Mouse (Mus musculus) MEL (cell line): Measurements from ENCODE around the gene Zswim4. TPM values are rescaled to one million over a fixed set of nuclear protein-coding genes. Genes with fewer than 3 reads are reported as not detected.

Source experiments
- DNase-seq: peaks from one replicate; pipeline ENCODE4 v3.0.0; 2011; ENCODE audit warnings: low read depth, low spot score
- H3K27ac ChIP-seq: 2 replicates; pipeline ENCODE4 v1.5.1; 2012; ENCODE audit warnings: low read depth, mild to moderate bottlenecking, control low read depth, low read length, moderate library complexity; ENCODE audit not compliant: control insufficient read depth
- H3K27me3 ChIP-seq, 2 experiments: fragments of 150-350 bp in 1 of 2; sonication (generic) in 1 of 2; 2 replicates each; pipeline ENCODE4 v1.6.1; 2012; ENCODE audit warnings: low read length in 2 of 2, mild to moderate bottlenecking in 2 of 2, improper control_type of control experiment in 1 of 2, moderate library complexity in 1 of 2; ENCODE audit not compliant: insufficient read depth in 2 of 2, control insufficient read depth in 1 of 2
- H3K36me3 ChIP-seq, 2 experiments: 2 replicates each; pipeline ENCODE4 v1.6.1; 2012 to 2014; ENCODE audit warnings: low read length in 2 of 2, improper control_type of control experiment in 1 of 2, inconsistent platforms in 1 of 2, mild to moderate bottlenecking in 1 of 2; ENCODE audit not compliant: insufficient read depth in 2 of 2, control insufficient read depth in 1 of 2
- H3K4me1 ChIP-seq, 2 experiments: fragments of 150-350 bp in 1 of 2; sonication (generic) in 1 of 2; 2 replicates each; pipeline ENCODE4 v1.6.1; 2012; ENCODE audit warnings: low read length in 2 of 2, improper control_type of control experiment in 1 of 2, mild to moderate bottlenecking in 1 of 2; ENCODE audit not compliant: insufficient read depth in 2 of 2, control insufficient read depth in 1 of 2
- H3K4me3 ChIP-seq, 2 experiments: fragments of 150-350 bp in 1 of 2; sonication (generic) in 1 of 2; 2 replicates each; pipeline ENCODE4 v1.5.1; 2012; ENCODE audit warnings: low read depth in 2 of 2, low read length in 2 of 2, mild to moderate bottlenecking in 2 of 2, moderate library complexity in 2 of 2, control low read depth in 1 of 2, improper control_type of control experiment in 1 of 2; ENCODE audit not compliant: control insufficient read depth in 1 of 2, insufficient read depth in 1 of 2
- H3K79me2 ChIP-seq: 2 replicates; pipeline ENCODE4 v1.6.1; 2012; ENCODE audit warnings: mild to moderate bottlenecking, low read length, moderate library complexity; ENCODE audit not compliant: control insufficient read depth, poor library complexity, insufficient read depth
- H3K9ac ChIP-seq: 2 replicates; pipeline ENCODE4 v1.6.1; 2012; ENCODE audit warnings: low read depth, mild to moderate bottlenecking, control low read depth, low read length, moderate library complexity; ENCODE audit not compliant: control insufficient read depth, poor library complexity, severe bottlenecking
- H3K9me3 ChIP-seq: fragments of 150-350 bp; sonication (generic); replicated peaks from 2 replicates; pipeline ENCODE4 v1.6.1; 2012; ENCODE audit warnings: mild to moderate bottlenecking, low read length, improper control_type of control experiment, moderate library complexity; ENCODE audit not compliant: insufficient read depth
- CTCF ChIP-seq, 3 experiments: IDR thresholded peaks in 2 of 3; conservative IDR thresholded peaks in 1 of 3; 2 replicates each; pipeline ENCODE4 v1.5.1; 2011 to 2012; ENCODE audit warnings: low read length in 3 of 3, low read depth in 2 of 3, mild to moderate bottlenecking in 2 of 3, improper control_type of control experiment in 1 of 3, inconsistent platforms in 1 of 3, mixed read lengths in 1 of 3, moderate library complexity in 1 of 3; ENCODE audit not compliant: control insufficient read depth in 1 of 3, insufficient read depth in 1 of 3, poor library complexity in 1 of 3, severe bottlenecking in 1 of 3
- EP300 ChIP-seq, 2 experiments: IDR thresholded peaks; 2 replicates each; pipeline ENCODE4 v1.6.1; 2011; ENCODE audit warnings: improper control_type of control experiment in 2 of 2, low read length in 2 of 2, low read depth in 1 of 2, mild to moderate bottlenecking in 1 of 2
- ETS1 ChIP-seq: IDR thresholded peaks from 2 replicates; pipeline ENCODE4 v1.6.1; 2012; ENCODE audit warnings: low read depth, mild to moderate bottlenecking, inconsistent platforms, low read length, improper control_type of control experiment, moderate library complexity
- GABPA ChIP-seq: IDR thresholded peaks from 2 replicates; pipeline ENCODE4 v1.6.1; 2012; ENCODE audit warnings: low read depth, mild to moderate bottlenecking, inconsistent platforms, low read length, improper control_type of control experiment, moderate library complexity
- GATA1 ChIP-seq: IDR thresholded peaks from 2 replicates; pipeline ENCODE4 v1.6.1; 2011; ENCODE audit warnings: low read depth, low read length, improper control_type of control experiment
- JUND ChIP-seq: IDR thresholded peaks from 2 replicates; pipeline ENCODE4 v1.6.1; 2011; ENCODE audit warnings: low read depth, mild to moderate bottlenecking, improper control_type of control experiment, low read length
- KAT2A ChIP-seq: conservative IDR thresholded peaks from 2 replicates; pipeline ENCODE4 v1.6.1; 2012; ENCODE audit warnings: low read depth, low read length, improper control_type of control experiment, inconsistent platforms
- MAFK ChIP-seq: IDR thresholded peaks from 2 replicates; pipeline ENCODE4 v1.6.1; 2011; ENCODE audit warnings: low read depth, mild to moderate bottlenecking, low read length, improper control_type of control experiment, borderline replicate concordance
- MXI1 ChIP-seq: IDR thresholded peaks from 2 replicates; pipeline ENCODE4 v1.6.1; 2011; ENCODE audit warnings: mild to moderate bottlenecking, low read depth, low read length, improper control_type of control experiment
- MYB ChIP-seq: IDR thresholded peaks from 2 replicates; pipeline ENCODE4 v1.6.1; 2011; ENCODE audit warnings: mild to moderate bottlenecking, low read depth, low read length, improper control_type of control experiment
- MYC ChIP-seq: IDR thresholded peaks from 2 replicates; pipeline ENCODE4 v1.6.1; 2011; ENCODE audit warnings: low read depth, mild to moderate bottlenecking, low read length, improper control_type of control experiment, moderate library complexity
- NELFE ChIP-seq: IDR thresholded peaks from 2 replicates; pipeline ENCODE4 v1.6.1; 2011; ENCODE audit warnings: low read depth, low read length, improper control_type of control experiment
- NRF1 ChIP-seq: IDR thresholded peaks from 2 replicates; pipeline ENCODE4 v1.6.1; 2014; ENCODE audit warnings: low read depth, mild to moderate bottlenecking, inconsistent platforms, low read length, improper control_type of control experiment, moderate library complexity; ENCODE audit not compliant: poor library complexity, insufficient read depth, severe bottlenecking
- POLR2A ChIP-seq, 2 experiments: IDR thresholded peaks; 2 replicates each; pipeline ENCODE4 v1.6.1; 2011 to 2012; ENCODE audit warnings: low read length in 2 of 2, mild to moderate bottlenecking in 2 of 2, control low read depth in 1 of 2, improper control_type of control experiment in 1 of 2, low read depth in 1 of 2, moderate library complexity in 1 of 2; ENCODE audit not compliant: control insufficient read depth in 1 of 2, insufficient read depth in 1 of 2, poor library complexity in 1 of 2
- RAD21 ChIP-seq: IDR thresholded peaks from 2 replicates; pipeline ENCODE4 v1.6.1; 2011; ENCODE audit warnings: mild to moderate bottlenecking, low read depth, low read length, improper control_type of control experiment
- RCOR1 ChIP-seq: IDR thresholded peaks from 2 replicates; pipeline ENCODE4 v1.6.1; 2012; ENCODE audit warnings: low read depth, mild to moderate bottlenecking, inconsistent platforms, low read length, improper control_type of control experiment
- SIN3A ChIP-seq: IDR thresholded peaks from 2 replicates; pipeline ENCODE4 v1.6.1; 2012; ENCODE audit warnings: low read length, improper control_type of control experiment, inconsistent platforms
- SMC3 ChIP-seq: IDR thresholded peaks from 2 replicates; pipeline ENCODE4 v1.6.1; 2011; ENCODE audit warnings: low read depth, low read length, improper control_type of control experiment
- TAL1 ChIP-seq: IDR thresholded peaks from 2 replicates; pipeline ENCODE4 v1.6.1; 2012; ENCODE audit warnings: mild to moderate bottlenecking, inconsistent platforms, low read length, moderate library complexity, mixed read lengths
- TCF12 ChIP-seq: IDR thresholded peaks from 2 replicates; pipeline ENCODE4 v1.6.1; 2014; ENCODE audit warnings: low read depth, mild to moderate bottlenecking, inconsistent platforms, low read length, improper control_type of control experiment, moderate library complexity
- USF1 ChIP-seq: IDR thresholded peaks from 2 replicates; pipeline ENCODE4 v1.6.1; 2014; ENCODE audit warnings: low read depth, mild to moderate bottlenecking, inconsistent platforms, low read length, improper control_type of control experiment, moderate library complexity
- USF2 ChIP-seq, 2 experiments: IDR thresholded peaks; 2 replicates each; pipeline ENCODE4 v1.6.1; 2011 to 2012; ENCODE audit warnings: improper control_type of control experiment in 2 of 2, low read length in 2 of 2, borderline replicate concordance in 1 of 2, inconsistent platforms in 1 of 2, low read depth in 1 of 2, mild to moderate bottlenecking in 1 of 2; ENCODE audit not compliant: insufficient read depth in 1 of 2
- ZNF384 ChIP-seq: IDR thresholded peaks from 2 replicates; pipeline ENCODE4 v1.6.1; 2012; ENCODE audit warnings: low read depth, mild to moderate bottlenecking, inconsistent platforms, low read length, improper control_type of control experiment
- polyA plus RNA-seq, 2 experiments: library from polyadenylated mRNA; stranded (reverse) in 1 of 2; unstranded in 1 of 2; fragments of >175 nt in 1 of 2; fragments of >200 nt in 1 of 2; gene quantifications; 2 replicates each; pipeline versions ENCODE4 v1.2.1 to v1.2.4; 2012; ENCODE audit warnings: low replicate concordance in 2 of 2, low read depth in 1 of 2; ENCODE audit not compliant: insufficient read length in 2 of 2, insufficient read depth in 1 of 2, missing spikeins in 1 of 2
- total RNA-seq: library from RNA; depleted of rRNA; stranded (reverse); fragments of 300-350 nt; gene quantifications from 2 replicates; pipeline ENCODE4 v1.2.3, GENCODE M21; 2012

Zswim4 gene
- total and polyA plus RNA-seq, 3 experiments, result 3.6 to 7.4 TPM; not detected in 1

DNA sequence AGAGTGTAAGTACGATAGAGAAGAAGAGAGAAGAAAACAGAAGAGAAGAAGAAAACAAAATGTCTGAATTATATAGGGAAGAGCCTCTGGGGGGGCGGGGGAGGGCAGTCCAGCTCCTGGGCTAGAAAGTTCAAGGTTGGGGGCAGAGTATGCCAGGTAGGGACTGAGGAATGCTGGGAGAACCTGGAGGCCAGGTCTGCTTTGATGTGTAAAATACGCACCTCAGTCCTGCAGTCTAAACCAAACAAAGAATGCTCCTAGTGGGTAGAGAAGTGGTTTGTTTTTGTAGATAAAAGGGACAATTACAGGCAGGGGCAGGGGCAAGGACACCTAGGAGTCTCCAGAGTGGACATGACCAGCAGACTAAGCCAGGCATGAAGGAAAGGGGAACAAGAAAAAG lies 59.5 kb downstream of the Zswim4 start:
- no peaks in the 10 kb centered on the region for H3K4me1 ChIP-seq
- no peaks in the 10 kb centered on the region; a peak in 1 of 4 replicates for H3K36me3 ChIP-seq
- H3K27ac ChIP-seq, result no peak overlapping the region
- no peaks in the 10 kb centered on the region for H3K79me2 ChIP-seq
- no peaks in the 10 kb centered on the region for H3K9me3 ChIP-seq
- no peak for TF ChIP-seq POLR2A (IDR thresholded peaks at IDR 0.05; ENCODE audit: control insufficient read depth in 1 of 2, insufficient read depth in 1 of 2, low read depth in 1 of 2, low read length in 2 of 2, poor library complexity in 1 of 2)
- TF ChIP-seq USF1, result no peak
- no peak for TF ChIP-seq ZNF384
- TF ChIP-seq GABPA, result no peak
- no peak for TF ChIP-seq JUND
- no peak for TF ChIP-seq NELFE
- no peak for TF ChIP-seq SIN3A
- TF ChIP-seq EP300 (IDR thresholded peaks at IDR 0.05; ENCODE audit: low read depth in 1 of 2, low read length in 2 of 2), result no peak
- no peak for TF ChIP-seq ETS1
- TF ChIP-seq MAFK, result no peak
- TF ChIP-seq TCF12, result no peak
- no peak overlapping the region for H3K9ac ChIP-seq
- H3K4me3 ChIP-seq, result no peak overlapping the region
- H3K27me3 ChIP-seq, result no peaks in the 10 kb centered on the region
- no peak for DNase-seq

DNA sequence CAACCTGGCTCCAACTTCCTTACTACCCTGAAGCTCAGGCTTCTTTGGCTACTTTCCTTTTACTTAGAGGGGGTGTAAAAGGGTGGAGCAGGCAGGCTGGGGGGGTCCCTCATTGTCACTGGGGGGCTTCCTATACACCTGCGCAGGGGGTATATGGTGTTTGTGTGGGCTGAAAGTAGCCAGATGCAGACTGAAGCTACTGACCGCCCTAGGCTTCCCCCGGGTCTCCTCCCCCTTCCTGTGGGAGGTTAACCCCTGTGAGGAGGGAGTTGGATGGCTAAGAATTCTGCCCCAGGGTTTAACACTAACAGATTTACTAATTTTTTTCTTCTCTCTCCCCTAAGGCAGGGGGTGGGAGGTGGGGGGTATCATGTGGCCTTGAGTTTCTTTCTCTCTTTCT lies 60.3 kb downstream of the Zswim4 start:
- H3K79me2 ChIP-seq, result no peaks in the 10 kb centered on the region
- H3K27me3 ChIP-seq, result no peaks in the 10 kb centered on the region
- no peak overlapping the region for H3K27ac ChIP-seq
- no peak overlapping the region for H3K4me3 ChIP-seq
- H3K36me3 ChIP-seq, result no peaks in the 10 kb centered on the region; a peak in 1 of 4 replicates
- TF ChIP-seq NRF1, result no peak
- TF ChIP-seq RCOR1, result no peak
- no peak for TF ChIP-seq MYC
- no peak for TF ChIP-seq GATA1
- TF ChIP-seq, all 39 proteins: peak for 0
- Histone ChIP-seq H3K4me1 (no peaks in the 10 kb centered on the region), H3K9me3 (no peaks in the 10 kb centered on the region), H3K9ac (no peak overlapping the region)
- DNase-seq, result no peak

DNA sequence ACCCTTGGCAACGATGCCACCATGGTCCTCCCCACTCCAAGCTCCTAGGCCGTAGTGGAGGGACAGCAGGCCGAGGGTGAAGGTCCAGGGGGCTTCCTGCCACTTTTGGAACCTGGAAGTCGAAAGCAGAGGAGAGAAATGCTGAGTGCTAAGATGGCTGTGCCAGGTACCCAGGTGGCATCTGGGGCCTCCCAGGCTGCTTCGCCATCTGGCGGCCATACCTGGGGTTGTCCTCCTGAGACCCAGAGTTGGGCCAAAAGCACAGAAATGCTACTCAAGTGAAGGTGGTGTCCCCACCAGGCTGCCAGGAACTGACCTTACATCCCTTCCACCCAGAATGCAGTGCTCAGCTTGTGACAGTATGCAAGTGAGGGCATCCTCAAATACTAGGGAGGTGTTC lies 63.0 kb downstream of the Zswim4 start:
- H3K9me3 ChIP-seq, result no peaks in the 10 kb centered on the region
- H3K79me2 ChIP-seq, result no peaks in the 10 kb centered on the region
- H3K27me3 ChIP-seq, result no peaks in the 10 kb centered on the region
- no peaks in the 10 kb centered on the region; a peak in 1 of 4 replicates for H3K36me3 ChIP-seq
- TF ChIP-seq MYB (no peak), CTCF (IDR thresholded peaks at IDR 0.05 in 2 of 3, conservative IDR thresholded peaks at IDR 0.05 in 1 of 3; ENCODE audit: control insufficient read depth in 1 of 3, insufficient read depth in 1 of 3, low read depth in 2 of 3, low read length in 3 of 3, poor library complexity in 1 of 3, severe bottlenecking in 1 of 3) (peak in 2 of 3 experiments; percentile 45 to 56; a peak in 5 of 6 replicates), RAD21 (peak; percentile 23), TAL1 (no peak), USF1 (no peak), USF2 (IDR thresholded peaks at IDR 0.05; ENCODE audit: borderline replicate concordance in 1 of 2, insufficient read depth in 1 of 2, low read depth in 1 of 2, low read length in 2 of 2) (no peak), ZNF384 (no peak), ETS1 (no peak), SMC3 (peak; percentile 56), KAT2A (no peak), RCOR1 (no peak), MXI1 (no peak)
- no peak for DNase-seq
- H3K9ac ChIP-seq, result no peak overlapping the region
- no peak overlapping the region for H3K27ac ChIP-seq
- H3K4me1 ChIP-seq, result no peaks in the 10 kb centered on the region
- no peak overlapping the region for H3K4me3 ChIP-seq
